Mouse (Mus musculus): ENCODE measurements at regions not wholly inside any gene's neighbourhood (a gene's known extent, or its start where the extent isn't known, plus 50 kb on each side); places are given as distances from the start of the nearest gene placed in this dataset.

DNA sequence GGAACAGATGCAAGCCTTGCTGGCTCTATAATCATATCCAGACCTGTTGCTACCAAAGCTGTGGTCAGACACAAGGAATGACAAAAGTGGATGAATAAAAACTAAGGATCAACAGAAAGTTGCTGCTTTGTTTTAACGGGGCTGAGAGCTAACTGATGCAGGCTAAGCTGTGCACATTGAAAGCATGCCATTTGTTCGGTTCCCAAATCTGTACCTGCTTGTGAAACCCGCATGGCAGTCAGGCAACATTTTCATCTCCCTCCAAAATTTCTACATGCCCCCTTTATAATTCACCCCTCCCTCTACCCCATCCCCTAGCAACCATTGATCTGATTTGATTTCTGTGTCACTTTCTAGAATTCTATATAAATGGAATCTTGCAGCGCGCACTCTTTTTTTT lies 272.3 kb downstream of the Tox3 start:
- H3K27ac ChIP-seq (replicated peaks; ENCODE audit: low read depth, low read length), result no peak overlapping the region
- ATAC-seq (ENCODE audit: low FRiP score, low read depth) (no peak), DNase-seq (ENCODE audit: low spot score) (no peak)
- TF ChIP-seq POLR2A (IDR thresholded peaks at IDR 0.05; ENCODE audit: borderline replicate concordance, extremely low read depth, insufficient read depth, insufficient read length), result no peak
- WGBS, result 73% methylated on average over 5 of the region's 5 CpGs
- H3K36me3 ChIP-seq (ENCODE audit: control insufficient read depth, insufficient read depth, low read length), result no peaks in the 10 kb centered on the region
- H3K4me3 ChIP-seq (replicated peaks; ENCODE audit: low read length), result no peak overlapping the region
- H3K27me3 ChIP-seq (ENCODE audit: control insufficient read depth, insufficient read depth, low read length), result no peaks in the 10 kb centered on the region
- no peak overlapping the region for H3K4me2 ChIP-seq (replicated peaks; ENCODE audit: low read depth, low read length, severe bottlenecking)
- no peaks in the 10 kb centered on the region for H3K9me3 ChIP-seq (ENCODE audit: control insufficient read depth, low read length)
- H3K9ac ChIP-seq (ENCODE audit: low read depth, low read length, severe bottlenecking), result no peak overlapping the region
- 0 out of 2 replicates have a peak, but pooled peaks cover 8% of the 10 kb centered on the region for H3K4me1 ChIP-seq (ENCODE audit: control insufficient read depth, insufficient read depth, low read length)

GRCm38 (mm10) chr8:90070006-90070405 lies 278.1 kb downstream of the Tox3 start:
- Histone ChIP-seq H3K4me3 (replicated peaks; ENCODE audit: low read length) (no peak overlapping the region), H3K4me2 (replicated peaks; ENCODE audit: low read depth, low read length, severe bottlenecking) (0 out of 2 replicates have a peak overlapping the region, but pooled peaks have one; percentile 16), H3K27me3 (ENCODE audit: control insufficient read depth, insufficient read depth, low read length) (no peaks in the 10 kb centered on the region), H3K36me3 (ENCODE audit: control insufficient read depth, insufficient read depth, low read length) (no peaks in the 10 kb centered on the region), H3K9me3 (ENCODE audit: control insufficient read depth, low read length) (no peaks in the 10 kb centered on the region), H3K27ac (replicated peaks; ENCODE audit: low read depth, low read length) (no peak overlapping the region), H3K4me1 (ENCODE audit: control insufficient read depth, insufficient read depth, low read length) (peaks cover 11% of the 10 kb centered on the region), H3K9ac (ENCODE audit: low read depth, low read length, severe bottlenecking) (no peak overlapping the region)
- no peak for TF ChIP-seq POLR2A (IDR thresholded peaks at IDR 0.05; ENCODE audit: borderline replicate concordance, extremely low read depth, insufficient read depth, insufficient read length)
- DNase-seq (ENCODE audit: low spot score), result no peak
- 33% methylated on average over 5 of the region's 5 CpGs for WGBS
- no peak for ATAC-seq (ENCODE audit: low FRiP score, low read depth)

- H3K4me2 ChIP-seq (replicated peaks; ENCODE audit: low read depth, low read length, severe bottlenecking), result peak overlapping the region; percentile 16; the same call in 1 of the 2 replicates
- H3K9ac ChIP-seq (ENCODE audit: low read depth, low read length, severe bottlenecking), result no peak overlapping the region
- H3K36me3 ChIP-seq (ENCODE audit: control insufficient read depth, insufficient read depth, low read length), result no peaks in the 10 kb centered on the region
- H3K4me3 ChIP-seq (replicated peaks; ENCODE audit: low read length), result no peak overlapping the region
- no peak overlapping the region for H3K27ac ChIP-seq (replicated peaks; ENCODE audit: low read depth, low read length)
- WGBS, result 15% methylated on average over 10 of the region's 10 CpGs
- H3K27me3 ChIP-seq (ENCODE audit: control insufficient read depth, insufficient read depth, low read length), result no peaks in the 10 kb centered on the region
- no peak for ATAC-seq (ENCODE audit: low FRiP score, low read depth)
- no peaks in the 10 kb centered on the region for H3K9me3 ChIP-seq (ENCODE audit: control insufficient read depth, low read length)
- TF ChIP-seq POLR2A (IDR thresholded peaks at IDR 0.05; ENCODE audit: borderline replicate concordance, extremely low read depth, insufficient read depth, insufficient read length), result no peak
- DNase-seq (ENCODE audit: low spot score), result peak; percentile 79
- H3K4me1 ChIP-seq (ENCODE audit: control insufficient read depth, insufficient read depth, low read length), result peaks cover 14% of the 10 kb centered on the region
Observed at GRCm38 (mm10) chr8:90069411-90069993, 278.6 kb downstream of the Tox3 start.

- TF ChIP-seq POLR2A (IDR thresholded peaks at IDR 0.05; ENCODE audit: borderline replicate concordance, extremely low read depth, insufficient read depth, insufficient read length), result no peak
- ATAC-seq (ENCODE audit: low FRiP score, low read depth) (no peak), DNase-seq (ENCODE audit: low spot score) (no peak)
- Histone ChIP-seq H3K4me1 (ENCODE audit: control insufficient read depth, insufficient read depth, low read length) (peaks cover 16% of the 10 kb centered on the region), H3K27ac (replicated peaks; ENCODE audit: low read depth, low read length) (no peak overlapping the region), H3K4me2 (replicated peaks; ENCODE audit: low read depth, low read length, severe bottlenecking) (no peak overlapping the region), H3K27me3 (ENCODE audit: control insufficient read depth, insufficient read depth, low read length) (no peaks in the 10 kb centered on the region), H3K36me3 (ENCODE audit: control insufficient read depth, insufficient read depth, low read length) (no peaks in the 10 kb centered on the region), H3K9ac (ENCODE audit: low read depth, low read length, severe bottlenecking) (no peak overlapping the region), H3K9me3 (ENCODE audit: control insufficient read depth, low read length) (no peaks in the 10 kb centered on the region), H3K4me3 (replicated peaks; ENCODE audit: low read length) (no peak overlapping the region)
- 85% methylated on average over 4 of the region's 4 CpGs for WGBS
Observed at GRCm38 (mm10) chr8:90068441-90068840, 279.7 kb downstream of the Tox3 start.

- TF ChIP-seq POLR2A (IDR thresholded peaks at IDR 0.05; ENCODE audit: borderline replicate concordance, extremely low read depth, insufficient read depth, insufficient read length), result no peak
- H3K4me1 ChIP-seq (ENCODE audit: control insufficient read depth, insufficient read depth, low read length), result peaks cover 6% of the 10 kb centered on the region; the same call in 1 of the 2 replicates
- H3K4me2 ChIP-seq (replicated peaks; ENCODE audit: low read depth, low read length, severe bottlenecking), result no peak overlapping the region
- H3K4me3 ChIP-seq (replicated peaks; ENCODE audit: low read length), result no peak overlapping the region
- no peaks in the 10 kb centered on the region for H3K9me3 ChIP-seq (ENCODE audit: control insufficient read depth, low read length)
- H3K27ac ChIP-seq (replicated peaks; ENCODE audit: low read depth, low read length), result no peak overlapping the region
- WGBS, result 61% methylated on average over 6 of the region's 6 CpGs
- H3K9ac ChIP-seq (ENCODE audit: low read depth, low read length, severe bottlenecking), result no peak overlapping the region
- no peaks in the 10 kb centered on the region for H3K27me3 ChIP-seq (ENCODE audit: control insufficient read depth, insufficient read depth, low read length)
- ATAC-seq (ENCODE audit: low FRiP score, low read depth) (no peak), DNase-seq (ENCODE audit: low spot score) (no peak)
- no peaks in the 10 kb centered on the region for H3K36me3 ChIP-seq (ENCODE audit: control insufficient read depth, insufficient read depth, low read length)
Observed at GRCm38 (mm10) chr8:90064381-90064780, 283.8 kb downstream of the Tox3 start.
